Mouse (Mus musculus) megakaryocyte progenitor cell, adult 5-6 weeks (primary cell): ENCODE data around the gene Ipmk. TPM values are rescaled to one million over a fixed set of nuclear protein-coding genes. Genes with fewer than 3 reads are reported as not detected.

Experiments
- total RNA-seq, 2 experiments: library from RNA; stranded (forward) in 1 of 2; stranded (reverse) in 1 of 2; fragments of 157-497, 149-512 nt in 1 of 2; fragments of 200-1000 nt in 1 of 2; gene quantifications; 2 replicates each; pipeline versions ENCODE4 v1.2.3 to v1.2.4; 2015 to 2017

The Ipmk gene
- total RNA-seq, 2 experiments from 2014 or later, result 24.8 to 26.0 TPM

Other genes with a start within 250 kb of the Ipmk start
- gene Bicc1, start 188.1 kb upstream of the Ipmk start, total RNA-seq (2015), result not detected in 2 replicates
- gene Bicc1, start 188.1 kb upstream of the Ipmk start, total RNA-seq (2017), result not detected in 2 replicates
- 63.2 and 67.9 TPM in 2 replicates for gene Tfam, start 109.5 kb upstream of the Ipmk start, total RNA-seq (2015)
- gene Tfam, start 109.5 kb upstream of the Ipmk start, total RNA-seq (2017), result 100 and 136 TPM in 2 replicates
- 64.9 and 65.5 TPM in 2 replicates for gene Ube2d1, start 62.5 kb upstream of the Ipmk start, total RNA-seq (2015)
- 9.7 and 10.5 TPM in 2 replicates for gene Ube2d1, start 62.5 kb upstream of the Ipmk start, total RNA-seq (2017)
- 32.8 and 36.6 TPM in 2 replicates for gene Cisd1, start 2.8 kb upstream of the Ipmk start, total RNA-seq (2015)
- 14.7 and 15.4 TPM in 2 replicates for gene Cisd1, start 2.8 kb upstream of the Ipmk start, total RNA-seq (2017)